Mouse (Mus musculus) midbrain, embryonic 12.5 days (tissue): ENCODE results near the gene Inhbc. TPM values are rescaled to one million over a fixed set of nuclear protein-coding genes. Genes with fewer than 3 reads are reported as not detected.

ENCODE experiments used
- ATAC-seq: fragments of 200-750 bp; cut with Nextera tagmentation; 2 replicates; pipeline ENCODE4 v1.8.0; 2017; ENCODE audit warnings: low read depth, moderate TSS enrichment, moderate library complexity; ENCODE audit not compliant: low FRiP score
- H3K27ac ChIP-seq: fragments of 300-500 bp; sonication (generic); replicated peaks from 2 replicates; pipeline ENCODE4 v1.5.1; 2016; ENCODE audit warnings: mild to moderate bottlenecking
- H3K27me3 ChIP-seq: fragments of 300-500 bp; sonication (generic); 2 replicates; pipeline ENCODE4 v1.6.1; 2016; ENCODE audit warnings: mild to moderate bottlenecking
- H3K36me3 ChIP-seq: fragments of 300-500 bp; sonication (generic); 2 replicates; pipeline ENCODE4 v1.6.1; 2016
- H3K4me1 ChIP-seq: fragments of 300-500 bp; sonication (generic); 2 replicates; pipeline ENCODE4 v1.6.1; 2016
- H3K4me2 ChIP-seq: fragments of 300-500 bp; sonication (generic); replicated peaks from 2 replicates; pipeline ENCODE4 v1.6.1; 2016; ENCODE audit warnings: mild to moderate bottlenecking, moderate library complexity
- H3K4me3 ChIP-seq: fragments of 300-500 bp; sonication (generic); 2 replicates; pipeline ENCODE4 v1.5.1; 2016; ENCODE audit warnings: mild to moderate bottlenecking
- H3K9ac ChIP-seq: fragments of 300-500 bp; sonication (generic); replicated peaks from 2 replicates; pipeline ENCODE4 v1.6.1; 2016; ENCODE audit warnings: mild to moderate bottlenecking, moderate library complexity
- H3K9me3 ChIP-seq: fragments of 300-500 bp; sonication (generic); 2 replicates; pipeline ENCODE4 v1.6.1; 2016; ENCODE audit warnings: mild to moderate bottlenecking
- WGBS: fragments of 180-500 bp; shearing (Covaris S2); methylation state at CpG from one replicate; pipeline ENCODE4 v1.1.7; 2016; 5-methylcytosine and 5-hydroxymethylcytosine counted together
- polyA plus RNA-seq: library from polyadenylated mRNA; unstranded; fragments of >200 nt; fragmentation: Nextera tagmentation; extraction: Ambion mirVana; gene quantifications from 2 replicates; pipeline ENCODE4 v1.2.1, GENCODE M21; 2016

The Inhbc gene
- polyA plus RNA-seq, 1 experiment from 2014 or later, result not detected

DNA sequence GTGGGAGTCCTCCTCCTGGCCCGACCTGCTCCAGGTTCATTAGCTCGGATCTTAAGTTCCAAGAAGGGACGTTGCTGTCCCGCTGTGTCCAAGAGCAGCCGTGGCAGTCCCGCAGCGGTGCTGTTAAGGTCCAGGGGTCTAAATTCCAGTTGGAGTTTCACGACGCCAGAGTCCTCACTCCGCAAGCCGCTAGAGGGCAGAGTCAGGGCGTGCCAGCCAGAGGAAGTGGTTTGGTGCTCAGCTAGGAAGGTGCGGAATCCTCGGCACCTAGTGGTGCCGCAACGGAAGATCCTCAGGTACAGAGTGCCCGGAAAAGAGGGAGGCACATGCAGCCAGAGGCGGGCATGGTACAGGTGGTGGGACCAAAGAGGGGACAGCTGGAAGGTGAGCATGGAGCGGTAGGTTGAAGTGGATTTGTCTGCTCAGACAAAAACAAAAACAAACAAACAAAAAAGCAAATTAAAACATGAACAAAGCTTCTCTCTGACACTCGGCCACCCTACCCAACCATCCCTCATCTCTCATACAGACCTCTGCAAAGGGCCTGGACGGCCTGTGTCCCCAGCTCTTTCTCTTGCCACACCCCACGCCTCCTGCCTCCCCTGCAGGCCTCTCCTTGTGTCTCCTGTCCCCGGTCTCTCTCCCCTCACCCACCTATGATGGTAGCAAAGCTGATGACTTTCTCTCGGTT, 19.5 kb downstream of the Inhbc start:
- peak; percentile 60; the same call in 1 of the 2 replicates for ATAC-seq
- Histone ChIP-seq H3K36me3 (no peaks in the 10 kb centered on the region), H3K4me3 (peak overlapping the region; percentile 6; the same call in 1 of the 2 replicates), H3K4me2 (peak overlapping the region; percentile 42), H3K27ac (no peak overlapping the region), H3K4me1 (peaks cover 7% of the 10 kb centered on the region; the same call in 1 of the 2 replicates), H3K9me3 (no peaks in the 10 kb centered on the region), H3K27me3 (peaks cover 24% of the 10 kb centered on the region), H3K9ac (no peak overlapping the region)
- 13% methylated on average over 24 of the region's 24 CpGs for WGBS

DNA sequence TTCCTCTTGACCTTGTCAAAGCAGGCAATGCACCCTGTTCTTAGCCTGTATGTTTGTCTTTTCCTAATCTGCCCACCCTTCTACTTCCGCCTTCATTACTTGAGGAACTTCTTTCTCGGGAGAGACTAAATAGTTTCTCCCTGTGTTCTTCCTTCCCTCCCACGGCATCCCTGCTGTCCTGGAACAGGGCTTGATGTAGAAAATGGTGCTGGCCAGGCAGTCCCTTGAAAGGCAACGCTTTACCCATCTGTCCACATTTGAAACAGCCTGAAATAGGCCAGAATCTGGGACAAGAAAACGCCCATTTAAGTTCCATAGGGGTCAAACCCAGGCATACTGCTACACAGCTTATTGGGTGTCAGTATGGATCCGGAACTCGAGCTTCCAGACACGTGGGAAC, 20.4 kb downstream of the Inhbc start:
- WGBS, result 81% methylated on average over 8 of the region's 8 CpGs
- no peak overlapping the region for H3K27ac ChIP-seq

GRCm38 (mm10) chr10:127348957-127349356, 21.3 kb downstream of the Inhbc start:
- no peak overlapping the region for H3K4me3 ChIP-seq
- no peak overlapping the region for H3K27ac ChIP-seq
- H3K4me1 ChIP-seq, result peaks cover 7% of the 10 kb centered on the region; the same call in 1 of the 2 replicates
- no peaks in the 10 kb centered on the region for H3K9me3 ChIP-seq
- H3K36me3 ChIP-seq, result no peaks in the 10 kb centered on the region
- H3K4me2 ChIP-seq, result no peak overlapping the region
- WGBS, result 65% methylated on average over 4 of the region's 4 CpGs
- H3K9ac ChIP-seq, result no peak overlapping the region
- peaks cover 23% of the 10 kb centered on the region for H3K27me3 ChIP-seq
- no peak for ATAC-seq

More for the DNA sequence above, 20.4 kb downstream of the Inhbc start:
- Histone ChIP-seq H3K4me3 (no peak overlapping the region), H3K4me1 (peaks cover 7% of the 10 kb centered on the region; the same call in 1 of the 2 replicates), H3K36me3 (no peaks in the 10 kb centered on the region), H3K27me3 (peaks cover 24% of the 10 kb centered on the region), H3K9me3 (no peaks in the 10 kb centered on the region), H3K4me2 (no peak overlapping the region), H3K9ac (no peak overlapping the region)
- ATAC-seq, result no peak

DNA sequence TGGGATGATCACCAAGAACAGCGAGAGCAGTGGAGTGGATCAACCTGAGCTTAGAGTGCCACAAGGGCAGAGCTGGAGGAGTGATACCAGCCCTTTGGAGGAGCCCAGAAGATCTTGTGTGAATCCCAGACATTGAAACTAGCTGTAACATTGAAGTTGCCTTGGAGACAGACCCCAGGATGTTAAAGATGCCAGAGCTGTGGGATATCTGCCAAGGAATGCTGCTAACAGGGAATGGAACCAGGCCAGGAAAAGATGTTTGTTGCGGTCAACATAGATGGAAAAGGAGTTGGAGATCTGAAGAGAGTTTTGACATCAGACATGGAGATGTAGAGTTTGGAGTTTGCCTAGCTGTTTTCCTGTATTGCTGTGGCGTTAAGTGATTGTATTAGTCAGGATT, 24.1 kb downstream of the Inhbc start:
- H3K27ac ChIP-seq, result no peak overlapping the region
- no peaks in the 10 kb centered on the region for H3K36me3 ChIP-seq
- peaks cover 23% of the 10 kb centered on the region for H3K27me3 ChIP-seq
- no peaks in the 10 kb centered on the region for H3K9me3 ChIP-seq
- H3K4me2 ChIP-seq, result no peak overlapping the region
- no peak overlapping the region for H3K4me3 ChIP-seq
- H3K4me1 ChIP-seq, result peaks cover 21% of the 10 kb centered on the region
- WGBS, result 92% methylated on average over 3 of the region's 3 CpGs
- H3K9ac ChIP-seq, result no peak overlapping the region
- no peak for ATAC-seq

- H3K9me3 ChIP-seq, result no peaks in the 10 kb centered on the region
- no peak for ATAC-seq
- no peak overlapping the region for H3K4me3 ChIP-seq
- WGBS, result 76% methylated on average over 3 of the region's 3 CpGs
- H3K4me2 ChIP-seq, result no peak overlapping the region
- peaks cover 37% of the 10 kb centered on the region for H3K4me1 ChIP-seq
- no peak overlapping the region for H3K27ac ChIP-seq
- H3K27me3 ChIP-seq, result peaks cover 40% of the 10 kb centered on the region
- no peaks in the 10 kb centered on the region for H3K36me3 ChIP-seq
- H3K9ac ChIP-seq, result no peak overlapping the region
Observed at GRCm38 (mm10) chr10:127343029-127343428, 27.2 kb downstream of the Inhbc start.

- H3K4me1 ChIP-seq, result peaks cover 37% of the 10 kb centered on the region
- peak within 1 kb of the TSS; percentile 34; the same call in 1 of the 2 replicates for H3K9ac ChIP-seq
- no peaks in the 10 kb centered on the region for H3K9me3 ChIP-seq
- H3K4me3 ChIP-seq, result peak within 1 kb of the TSS; percentile 42
- H3K36me3 ChIP-seq, result no peaks in the 10 kb centered on the region
- ATAC-seq, result peak; percentile 46
- peak within 1 kb of the TSS; percentile 31; the same call in 1 of the 2 replicates for H3K27ac ChIP-seq
- peaks cover 47% of the 10 kb centered on the region for H3K27me3 ChIP-seq
- H3K4me2 ChIP-seq, result peak within 1 kb of the TSS; percentile 70
- WGBS, result under 1% methylated on average over 29 of the region's 29 CpGs
Observed at GRCm38 (mm10) chr10:127341891-127342639, 28.2 kb downstream of the Inhbc start, which contains the start of gene Gli1. Gli1 (minus strand) TSS chr10:127341974.

DNA sequence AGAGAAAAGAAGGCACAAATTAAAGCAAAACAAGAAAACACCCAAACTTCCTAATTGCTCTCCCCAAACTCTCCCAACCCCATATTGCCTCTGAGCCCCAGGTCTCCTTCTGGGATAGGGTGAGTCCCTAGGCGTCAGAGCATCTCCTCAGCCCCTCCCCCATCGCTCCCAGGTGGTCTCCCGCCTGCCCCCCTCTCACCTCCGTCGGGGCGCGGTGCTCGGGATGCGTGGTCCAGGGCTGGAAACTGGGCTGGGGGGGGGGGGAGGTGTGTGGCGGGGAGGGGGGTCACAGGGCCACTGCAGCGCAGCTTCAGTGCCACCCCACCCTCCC, 28.9 kb downstream of the Inhbc start:
- ATAC-seq, result no peak
- peaks cover 37% of the 10 kb centered on the region for H3K4me1 ChIP-seq
- WGBS, result 0% methylated on average over 7 of the region's 11 CpGs
- H3K9me3 ChIP-seq, result no peaks in the 10 kb centered on the region
- no peaks in the 10 kb centered on the region for H3K36me3 ChIP-seq
- H3K27ac ChIP-seq, result peak overlapping the region; percentile 30; the same call in 1 of the 2 replicates
- peak overlapping the region; percentile 42 for H3K4me3 ChIP-seq
- peak overlapping the region; percentile 70 for H3K4me2 ChIP-seq
- H3K27me3 ChIP-seq, result peaks cover 47% of the 10 kb centered on the region
- peak overlapping the region; percentile 34; the same call in 1 of the 2 replicates for H3K9ac ChIP-seq

DNA sequence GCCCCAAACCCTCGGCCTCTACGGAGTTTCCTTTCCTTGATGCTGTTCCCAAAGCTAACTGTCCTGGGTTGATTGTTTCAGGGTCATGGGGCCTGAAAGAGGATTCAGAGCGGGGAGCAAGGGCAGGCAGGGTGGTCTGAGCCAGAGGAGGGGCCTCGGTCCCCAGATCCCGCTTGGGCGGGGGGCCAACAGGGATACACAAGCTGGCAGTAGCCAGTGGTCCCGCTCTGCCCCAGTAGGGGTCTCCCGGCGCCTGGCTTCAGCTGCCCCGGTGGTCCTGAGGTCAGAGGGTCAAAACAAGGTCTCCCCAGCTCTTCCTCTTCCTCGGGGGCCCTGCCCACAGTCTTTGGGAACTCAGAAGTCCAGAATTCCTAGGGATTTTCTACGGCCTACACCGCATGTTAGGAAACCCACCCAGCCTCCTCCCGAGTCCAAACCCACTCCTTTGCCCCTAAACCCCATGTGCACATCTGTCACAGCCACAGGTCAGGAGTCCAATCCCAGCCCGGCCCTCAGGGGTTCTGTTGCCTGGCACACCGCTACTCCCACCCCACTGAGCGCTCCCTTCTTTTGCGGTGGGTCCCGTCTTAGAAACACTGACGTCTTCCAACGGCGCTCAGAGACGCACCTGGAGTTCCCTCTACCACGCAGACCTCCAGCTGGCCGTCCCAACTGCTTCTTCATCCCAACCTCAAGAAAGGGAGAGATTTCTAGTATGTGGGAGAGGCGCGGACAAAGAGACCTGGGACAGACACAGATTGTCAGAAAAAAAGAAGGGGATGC, 29.5 kb downstream of the Inhbc start:
- H3K4me1 ChIP-seq, result peaks cover 37% of the 10 kb centered on the region
- H3K9me3 ChIP-seq, result no peaks in the 10 kb centered on the region
- under 1% methylated on average over 27 of the region's 27 CpGs for WGBS
- peaks cover 47% of the 10 kb centered on the region for H3K27me3 ChIP-seq
- 0 out of 2 replicates have a peak overlapping the region, but pooled peaks have one; percentile 15 for H3K9ac ChIP-seq
- peak overlapping the region; percentile 42 for H3K4me3 ChIP-seq
- H3K4me2 ChIP-seq, result peak overlapping the region; percentile 70
- 0 out of 2 replicates have a peak overlapping the region, but pooled peaks have one; percentile 31 for H3K27ac ChIP-seq
- no peaks in the 10 kb centered on the region for H3K36me3 ChIP-seq
- ATAC-seq, result peak; percentile 17; the same call in 1 of the 2 replicates

DNA sequence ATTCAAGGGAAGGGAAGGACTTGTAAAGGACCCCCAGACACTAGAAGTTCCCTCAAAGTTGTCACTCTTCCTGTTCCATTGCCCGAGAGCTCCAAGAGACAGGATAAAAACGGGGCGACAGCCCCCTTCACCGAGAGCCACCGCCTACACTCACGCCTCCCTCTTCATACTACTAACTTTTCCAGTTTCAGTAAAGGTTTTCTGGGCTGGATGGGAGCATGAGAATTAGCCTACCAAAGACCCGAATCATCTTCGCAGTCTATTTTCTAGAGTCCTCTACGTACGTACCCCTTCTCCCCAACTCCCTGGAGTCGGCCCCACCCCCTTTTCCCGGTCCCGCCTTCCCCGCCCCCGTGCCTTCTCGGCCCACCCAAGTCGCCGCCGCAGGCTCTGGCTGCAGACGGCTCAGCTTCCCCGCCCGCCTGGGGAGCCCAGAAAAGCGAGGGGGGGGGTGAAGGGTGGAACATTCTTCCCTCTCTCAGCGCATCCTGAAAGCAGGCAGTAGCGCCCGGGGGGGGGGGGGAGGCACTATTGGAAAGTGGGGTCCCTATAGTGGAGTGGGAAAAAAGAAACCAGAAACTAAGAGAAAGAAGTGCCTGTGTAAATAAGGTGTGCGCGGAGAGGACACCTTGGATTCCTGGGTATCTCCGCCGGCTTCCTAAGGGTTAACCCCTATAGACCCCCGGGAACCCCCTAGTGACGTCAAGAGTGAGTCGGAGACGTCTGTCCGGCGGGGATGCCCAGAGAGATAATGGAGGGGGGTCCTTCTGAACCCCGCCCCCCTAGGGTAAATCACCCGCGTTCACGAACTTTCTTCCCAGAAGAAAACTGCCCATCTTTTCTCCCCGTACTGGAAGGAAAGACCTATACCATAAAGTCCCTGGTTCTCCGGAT, 30.3 kb downstream of the Inhbc start:
- under 1% methylated on average over 40 of the region's 42 CpGs for WGBS
- peak; percentile 40 for ATAC-seq
- Histone ChIP-seq H3K27ac (peak overlapping the region; percentile 31; the same call in 1 of the 2 replicates), H3K36me3 (no peaks in the 10 kb centered on the region), H3K27me3 (peaks cover 47% of the 10 kb centered on the region), H3K4me1 (peaks cover 37% of the 10 kb centered on the region), H3K9ac (peak overlapping the region; percentile 39), H3K4me3 (peak overlapping the region; percentile 42), H3K4me2 (peak overlapping the region; percentile 70), H3K9me3 (no peaks in the 10 kb centered on the region)

- Histone ChIP-seq H3K4me3 (peak overlapping the region; percentile 42), H3K27ac (0 out of 2 replicates have a peak overlapping the region, but pooled peaks have one; percentile 26), H3K27me3 (peaks cover 47% of the 10 kb centered on the region), H3K36me3 (no peaks in the 10 kb centered on the region), H3K4me1 (peaks cover 37% of the 10 kb centered on the region), H3K9ac (0 out of 2 replicates have a peak overlapping the region, but pooled peaks have one; percentile 20), H3K9me3 (no peaks in the 10 kb centered on the region), H3K4me2 (peak overlapping the region; percentile 70)
- under 1% methylated on average over 30 of the region's 31 CpGs for WGBS
- ATAC-seq, result peak; percentile 59
Observed at GRCm38 (mm10) chr10:127338930-127339682, 31.1 kb downstream of the Inhbc start.
